Mouse (Mus musculus): ENCODE measurements around the gene Xirp1.

DNA sequence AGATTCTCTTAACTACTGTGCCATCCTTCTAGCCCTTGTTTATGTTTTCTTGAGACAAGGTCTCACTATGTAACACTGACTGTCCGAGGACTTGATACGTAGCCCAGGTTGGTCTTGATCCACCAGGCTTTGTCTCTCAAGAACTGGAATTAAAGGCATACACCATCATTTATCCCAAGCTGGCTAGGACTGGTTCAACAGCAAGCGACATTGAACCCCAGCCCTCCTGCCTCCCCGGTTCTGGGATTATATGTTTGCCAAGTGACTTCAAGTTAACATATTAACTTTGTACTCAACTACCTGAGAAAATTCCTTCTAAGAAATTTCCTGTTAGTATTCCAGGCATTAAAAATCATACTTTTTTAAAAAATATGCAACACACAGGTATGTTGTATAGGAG is 48.1 kb downstream of the Xirp1 start:
- TF ChIP-seq CTCF (IDR thresholded peaks at IDR 0.05; ENCODE audit: control insufficient read depth, insufficient read depth, insufficient replicate concordance, low read depth, low read length) (no peak), POLR2A (IDR thresholded peaks at IDR 0.05; ENCODE audit: control insufficient read depth, low read depth, low read length) (no peak)

Data from testis, adult 2 months (tissue).